ENCODE assay signal across 11 mouse cellular contexts in the genomic region with DNA sequence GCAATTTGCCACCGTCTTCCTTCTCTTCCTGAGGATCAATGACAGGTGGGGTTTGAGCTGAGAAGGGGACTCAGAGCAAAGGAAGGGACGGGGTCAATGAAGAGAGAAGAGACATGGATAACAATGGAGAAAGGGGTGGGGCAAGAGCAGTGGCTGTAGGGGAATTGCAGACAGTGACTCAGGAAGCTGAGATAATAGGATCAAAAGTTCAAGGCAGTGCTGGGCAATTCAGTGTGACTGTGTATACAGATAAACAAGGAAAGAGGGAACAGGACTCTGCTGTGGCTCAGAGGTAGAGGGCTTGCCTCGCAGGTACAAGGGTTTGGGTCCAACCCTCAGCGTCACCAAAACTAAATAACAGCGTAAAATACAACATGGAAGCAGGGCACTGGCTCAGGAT. TPM values are rescaled to one million over a fixed set of nuclear protein-coding genes. Genes with fewer than 3 reads are reported as not detected.
A peak's percentile ranks its signal among the peaks of the same experiment; 100 is the strongest.
DNase-seq lines count a peak whose midpoint lies in the region; ATAC-seq and TF ChIP-seq lines count a peak whose summit lies in the region.
"Had no signal": no experiment of that assay in that cellular context is flagged by ENCODE, and none has a peak within 500 bp of the region (broad histone marks: within the 10 kb centered on the region; RNA-seq: fewer than 3 reads in every experiment).

No protein-coding gene starts in this region.

- peaks cover 20% of the 10 kb centered on the region; the same call in 1 of the 2 replicates for H3K27me3 ChIP-seq in hindbrain, embryonic 10.5 days (ENCODE audit: insufficient read depth, poor library complexity, severe bottlenecking)
- 0 out of 2 replicates have a peak, but pooled peaks cover 5% of the 10 kb centered on the region for H3K27me3 ChIP-seq in hindbrain, embryonic 12.5 days
- peaks cover 16% of the 10 kb centered on the region for H3K27me3 ChIP-seq in forebrain, embryonic 12.5 days
- peaks cover 4% of the 10 kb centered on the region; the same call in 1 of the 2 replicates for H3K27me3 ChIP-seq in midbrain, embryonic 10.5 days (ENCODE audit: low read depth, poor library complexity, severe bottlenecking)

- no peaks in the 10 kb centered on the region for H3K9me3 ChIP-seq in hindbrain, embryonic 10.5 days
- H3K9me3 ChIP-seq in hindbrain, embryonic 12.5 days (replicated peaks) = no peaks in the 10 kb centered on the region
- no peaks in the 10 kb centered on the region for H3K9me3 ChIP-seq in ES-E14 (ENCODE audit: control insufficient read depth, insufficient read depth, low read depth, low read length)
- H3K9me3 ChIP-seq in forebrain, embryonic 12.5 days = no peaks in the 10 kb centered on the region
- no peaks in the 10 kb centered on the region for H3K9me3 ChIP-seq in midbrain, embryonic 10.5 days (replicated peaks)

- DNase-seq in hindbrain, embryonic 10.5 days (ENCODE audit: low spot score) = no peak
- peak; percentile 63 for DNase-seq in ES-E14 (ENCODE audit: low read depth, low spot score)
- no peak for DNase-seq in midbrain, embryonic 10.5 days (ENCODE audit: low spot score)
- DNase-seq in urinary bladder, adult 18-20 months (ENCODE audit: low spot score in 2 of 2) = no peak
- DNase-seq in gastrocnemius, postnatal 10 days = no peak
- no peak for DNase-seq in urinary bladder, adult 2 months (ENCODE audit: low spot score)

- peak overlapping the region; percentile 16; the same call in 1 of the 2 replicates for H3K4me3 ChIP-seq in hindbrain, embryonic 10.5 days
- no peak overlapping the region for H3K4me3 ChIP-seq in hindbrain, embryonic 12.5 days
- H3K4me3 ChIP-seq in ES-E14 (ENCODE audit: insufficient read depth in 1 of 2, low read depth in 1 of 2, low read length in 2 of 2, poor library complexity in 1 of 2, severe bottlenecking in 1 of 2) = no peak overlapping the region
- H3K4me3 ChIP-seq in forebrain, embryonic 12.5 days (replicated peaks) = no peak overlapping the region
- H3K4me3 ChIP-seq in midbrain, embryonic 10.5 days = no peak overlapping the region

- H3K4me1 ChIP-seq in hindbrain, embryonic 10.5 days (replicated peaks) = peaks cover 31% of the 10 kb centered on the region
- peaks cover 9% of the 10 kb centered on the region; the same call in 1 of the 2 replicates for H3K4me1 ChIP-seq in hindbrain, embryonic 12.5 days
- peaks cover 4 to 20% of the 10 kb centered on the region in 2 experiments; a peak in 3 of 4 replicates for H3K4me1 ChIP-seq in ES-E14 (ENCODE audit: control insufficient read depth in 2 of 2, insufficient read depth in 2 of 2, low read length in 2 of 2, poor library complexity in 1 of 2)
- peaks cover 18% of the 10 kb centered on the region for H3K4me1 ChIP-seq in forebrain, embryonic 12.5 days
- peaks cover 31% of the 10 kb centered on the region for H3K4me1 ChIP-seq in midbrain, embryonic 10.5 days

- no peak overlapping the region; the same call in 1 of the 2 replicates for H3K4me2 ChIP-seq in hindbrain, embryonic 12.5 days (replicated peaks)
- no peak overlapping the region for H3K4me2 ChIP-seq in forebrain, embryonic 12.5 days

- no peak overlapping the region for H3K9ac ChIP-seq in hindbrain, embryonic 12.5 days
- no peak overlapping the region; the same call in 1 of the 2 replicates for H3K9ac ChIP-seq in ES-E14 (ENCODE audit: insufficient read depth, low read depth, low read length, poor library complexity, severe bottlenecking)
- no peak overlapping the region for H3K9ac ChIP-seq in forebrain, embryonic 12.5 days

- 43% methylated on average over 5 of the region's 5 CpGs for WGBS in hindbrain, embryonic 10.5 days
- WGBS in hindbrain, embryonic 12.5 days = 35% methylated on average over 5 of the region's 5 CpGs
- WGBS in forebrain, embryonic 12.5 days = 53% methylated on average over 5 of the region's 5 CpGs
- WGBS in midbrain, embryonic 10.5 days = 36% methylated on average over 5 of the region's 5 CpGs

- in situ Hi-C loops in ES-E14 (cut with MboI; ENCODE audit: low sequenced_read_pairs in 2 of 2, unreplicated experiment in 2 of 2) = loop anchor here in 1 of 2 experiments (5.0 kb wide), 1 partner anchor 76 kb away; no protein-coding TSS in a partner anchor

- no peaks in the 10 kb centered on the region for H3K36me3 ChIP-seq in hindbrain, embryonic 10.5 days
- no peaks in the 10 kb centered on the region for H3K36me3 ChIP-seq in hindbrain, embryonic 12.5 days
- no peaks in the 10 kb centered on the region for H3K36me3 ChIP-seq in ES-E14 (ENCODE audit: control insufficient read depth, insufficient read depth, low read length, poor library complexity, severe bottlenecking)
- no peaks in the 10 kb centered on the region for H3K36me3 ChIP-seq in forebrain, embryonic 12.5 days (replicated peaks)
- no peaks in the 10 kb centered on the region for H3K36me3 ChIP-seq in midbrain, embryonic 10.5 days

- no peak for ATAC-seq in hindbrain, embryonic 12.5 days (ENCODE audit: low FRiP score)
- ATAC-seq in forebrain, embryonic 12.5 days (ENCODE audit: low FRiP score) = 0 out of 2 replicates have a peak, but pooled peaks have one; percentile 23

- H3K27ac ChIP-seq in hindbrain, embryonic 10.5 days = no peak overlapping the region; the same call in 1 of the 2 replicates
- H3K27ac ChIP-seq in hindbrain, embryonic 12.5 days = no peak overlapping the region
- H3K27ac ChIP-seq in ES-E14 (ENCODE audit: insufficient read depth, low read depth, low read length, poor library complexity, severe bottlenecking) = peak overlapping the region; percentile 51; the same call in 1 of the 2 replicates
- H3K27ac ChIP-seq in forebrain, embryonic 12.5 days = no peak overlapping the region
- H3K27ac ChIP-seq in midbrain, embryonic 10.5 days (replicated peaks) = peak overlapping the region; percentile 65

TF ChIP-seq in ES-E14, 5 proteins besides CTCF, POLR2A, EP300 and RAD21:
- TF ChIP-seq ZC3H11A (IDR thresholded peaks at IDR 0.05; ENCODE audit: borderline replicate concordance, low read depth, low read length) = no peak
- no peak for TF ChIP-seq MAFK (IDR thresholded peaks at IDR 0.05; ENCODE audit: insufficient read depth, low read depth, low read length)
- TF ChIP-seq HCFC1 (IDR thresholded peaks at IDR 0.05; ENCODE audit: borderline replicate concordance, insufficient read depth, low read length) = no peak
- TF ChIP-seq ZNF384 (IDR thresholded peaks at IDR 0.05; ENCODE audit: low read depth, low read length) = no peak
- TF ChIP-seq CHD2 (IDR thresholded peaks at IDR 0.05; ENCODE audit: low read depth, low read length) = no peak

RNA-seq across cellular contexts. Expression of a gene that starts 22.8 kb away (rescaled TPM):
- not detected in 2 replicates for polyA plus RNA-seq in hindbrain, embryonic 10.5 days (2016; fragmentation: Nextera tagmentation; extraction: Ambion mirVana)
- polyA plus RNA-seq in hindbrain, embryonic 12.5 days (2016; fragmentation: Nextera tagmentation; extraction: Ambion mirVana) = 0.81 and 0.91 TPM in 2 replicates
- 0.45 and 0.63 TPM in 2 replicates for total RNA-seq in ES-E14 (2012; rRNA removed)
- 0.14 and 0.28 TPM in 2 replicates for polyA plus RNA-seq in forebrain, embryonic 12.5 days (2016; fragmentation: Nextera tagmentation; extraction: Ambion mirVana)
- 0.04 and 0.05 TPM in 2 replicates for polyA plus RNA-seq in midbrain, embryonic 10.5 days (2016; fragmentation: Nextera tagmentation; extraction: Ambion mirVana)
- total RNA-seq in gastrocnemius, postnatal 10 days (2021) = under 1 TPM; 0.16 to 0.47 TPM
- 2.0 and 3.6 TPM in 2 replicates for polyA plus RNA-seq in urinary bladder, adult 2 months (2012; rRNA removed)
- total RNA-seq: MEL had no signal

RNA-seq across cellular contexts. Expression of a gene that starts 25.7 kb away (rescaled TPM):
- polyA plus RNA-seq in hindbrain, embryonic 10.5 days (2016; fragmentation: Nextera tagmentation; extraction: Ambion mirVana) = not detected in 2 replicates
- not detected in 2 replicates for polyA plus RNA-seq in hindbrain, embryonic 12.5 days (2016; fragmentation: Nextera tagmentation; extraction: Ambion mirVana)
- total RNA-seq in ES-E14 (2012; rRNA removed) = 1.4 and 2.2 TPM in 2 replicates
- polyA plus RNA-seq in forebrain, embryonic 12.5 days (2016; fragmentation: Nextera tagmentation; extraction: Ambion mirVana) = not detected in 2 replicates
- not detected in 2 replicates for polyA plus RNA-seq in midbrain, embryonic 10.5 days (2016; fragmentation: Nextera tagmentation; extraction: Ambion mirVana)
- not detected for total RNA-seq in gastrocnemius, postnatal 10 days (2021)
- polyA plus RNA-seq in urinary bladder, adult 2 months (2012; rRNA removed) = 0.61 and 0.81 TPM in 2 replicates
- total RNA-seq: gastrocnemius, adult 18-20 months had no signal
- polyA plus RNA-seq: cerebellum, adult 2 months had no signal

RNA-seq across cellular contexts. Expression of a gene that starts 29.2 kb away (rescaled TPM):
- 100 and 107 TPM in 2 replicates for polyA plus RNA-seq in hindbrain, embryonic 10.5 days (2016; fragmentation: Nextera tagmentation; extraction: Ambion mirVana)
- 97.6 and 99.6 TPM in 2 replicates for polyA plus RNA-seq in hindbrain, embryonic 12.5 days (2016; fragmentation: Nextera tagmentation; extraction: Ambion mirVana)
- total RNA-seq in ES-E14 (2012; rRNA removed) = 47.1 and 48.8 TPM in 2 replicates
- 96.2 and 98.8 TPM in 2 replicates for polyA plus RNA-seq in forebrain, embryonic 12.5 days (2016; fragmentation: Nextera tagmentation; extraction: Ambion mirVana)
- 113 and 119 TPM in 2 replicates for polyA plus RNA-seq in midbrain, embryonic 10.5 days (2016; fragmentation: Nextera tagmentation; extraction: Ambion mirVana)
- total RNA-seq in gastrocnemius, postnatal 10 days (2021) = 10 to 100 TPM; 22.1 to 26.7 TPM
- 49.4 and 72.4 TPM in 2 replicates for polyA plus RNA-seq in urinary bladder, adult 2 months (2012; rRNA removed)

RNA-seq across cellular contexts. Expression of a gene that starts 57.1 kb away (rescaled TPM):
- 16.5 and 17.9 TPM in 2 replicates for polyA plus RNA-seq in hindbrain, embryonic 10.5 days (2016; fragmentation: Nextera tagmentation; extraction: Ambion mirVana)
- 10.6 and 11.7 TPM in 2 replicates for polyA plus RNA-seq in hindbrain, embryonic 12.5 days (2016; fragmentation: Nextera tagmentation; extraction: Ambion mirVana)
- total RNA-seq in ES-E14 (2012; rRNA removed) = 12.1 and 14.7 TPM in 2 replicates
- polyA plus RNA-seq in forebrain, embryonic 12.5 days (2016; fragmentation: Nextera tagmentation; extraction: Ambion mirVana) = 11.2 and 15.9 TPM in 2 replicates
- 16.2 and 16.5 TPM in 2 replicates for polyA plus RNA-seq in midbrain, embryonic 10.5 days (2016; fragmentation: Nextera tagmentation; extraction: Ambion mirVana)
- 1 to 10 TPM; 3.9 to 4.5 TPM for total RNA-seq in gastrocnemius, postnatal 10 days (2021)
- polyA plus RNA-seq in urinary bladder, adult 2 months (2012; rRNA removed) = 9.3 and 12.1 TPM in 2 replicates

Comparison
In these comparisons a context has a peak if more than half of its experiments do, and no peak if none do; other contexts are left out.
1. H3K27ac ChIP-seq: peak in ES-E14 (single experiment) and midbrain, embryonic 10.5 days (single experiment); none in hindbrain, embryonic 10.5 days (single experiment), hindbrain, embryonic 12.5 days (single experiment) and forebrain, embryonic 12.5 days (single experiment).